Mouse (Mus musculus): ENCODE results near the gene Aunip.
"Not testable (repeated sequence)": the region's sequence is repeated elsewhere in the genome, so short reads cannot be mapped to it uniquely, and the experiment has no call there.

Gene Aunip

DNA sequence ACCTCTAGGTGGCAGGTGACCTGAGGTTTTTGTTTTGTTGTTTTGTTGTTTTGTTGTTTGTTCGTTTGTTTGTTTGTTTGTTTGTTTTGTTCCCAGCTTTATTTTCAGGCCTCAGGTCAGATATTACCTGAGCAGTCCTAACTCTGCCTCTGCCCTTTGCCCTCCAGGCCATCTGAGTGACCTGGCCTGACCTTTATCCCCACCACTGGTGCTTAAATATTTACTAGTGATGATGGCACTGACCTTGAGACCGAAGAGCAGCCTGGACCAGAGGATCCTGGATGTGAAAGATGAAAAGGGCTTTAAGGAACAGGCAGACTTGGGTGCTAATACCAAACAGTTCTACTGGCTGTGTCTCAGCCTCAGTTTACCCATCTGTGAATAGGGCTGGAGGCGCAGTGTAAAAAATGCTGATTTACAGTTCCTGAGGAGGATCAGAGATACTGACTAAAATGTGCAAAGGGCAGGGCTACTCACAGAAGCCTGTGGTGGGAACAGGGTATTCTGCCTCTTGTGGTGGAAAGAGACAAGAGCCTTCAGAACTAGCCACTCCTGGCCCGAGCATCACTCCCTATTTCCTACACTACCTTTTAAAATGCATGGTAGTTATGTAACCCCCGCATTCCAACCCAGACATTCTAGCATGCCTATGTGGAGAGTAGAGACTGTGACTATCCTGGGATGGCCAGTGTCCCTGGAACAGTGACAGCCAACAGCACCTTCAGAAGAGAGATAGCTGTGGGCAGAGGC, 25.5 kb upstream of the Aunip start:
- DNase-seq (ENCODE audit: low spot score in 2 of 2): no peak

DNA sequence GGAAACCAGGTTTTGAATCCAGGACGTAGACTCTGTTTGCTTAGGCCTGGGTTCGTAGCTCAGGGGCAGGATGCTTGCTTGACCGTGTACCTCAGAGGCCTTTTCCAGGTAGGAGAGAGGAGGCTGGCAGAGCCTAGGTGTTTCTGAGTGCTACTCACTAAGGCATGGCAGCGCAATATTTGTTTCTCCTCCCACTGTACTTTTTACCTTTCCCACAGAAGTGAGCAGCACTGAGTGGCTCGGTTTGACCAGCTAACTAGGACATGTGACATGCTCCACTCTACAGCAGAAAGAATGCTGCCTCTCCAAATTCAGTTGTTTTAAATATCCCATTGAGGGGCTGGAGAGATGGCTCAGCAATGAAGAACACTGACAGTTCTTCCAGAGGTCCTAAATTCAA, 22.6 kb upstream of the Aunip start:
- no peak for DNase-seq (ENCODE audit: low spot score in 2 of 2)

DNA sequence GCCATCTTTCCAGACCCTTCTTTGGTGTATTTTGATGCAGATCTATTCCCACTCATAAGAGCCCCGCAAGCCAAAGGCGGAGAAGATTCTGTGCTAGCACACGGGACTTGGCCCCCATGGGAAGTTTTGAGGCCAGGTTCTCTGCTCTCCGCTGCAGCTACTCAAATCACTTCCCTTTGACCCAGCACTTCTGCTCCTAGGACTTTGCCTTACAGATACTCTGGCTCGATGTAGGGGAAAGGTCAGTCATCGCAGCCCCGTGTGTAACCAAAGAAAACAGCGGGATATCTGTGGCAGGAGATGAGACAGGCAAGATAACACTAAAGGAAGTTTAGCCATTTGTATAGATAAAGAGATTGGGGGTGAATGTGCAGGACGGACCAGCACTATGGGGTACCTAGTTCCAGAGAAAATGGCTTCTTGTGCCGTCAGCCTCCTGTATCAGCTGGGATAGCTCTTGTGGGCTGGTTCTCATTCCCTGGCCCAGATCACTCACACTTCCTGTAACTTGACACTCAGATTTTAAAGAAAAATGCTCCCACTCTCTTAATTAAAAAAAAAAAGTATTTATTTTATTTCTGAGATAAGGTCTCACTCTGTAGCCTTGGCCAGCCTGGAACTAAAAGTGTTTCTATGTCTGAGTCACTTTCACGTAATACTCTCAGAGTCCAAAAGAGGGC, 20.7 kb upstream of the Aunip start:
- no peak for DNase-seq (ENCODE audit: low spot score in 2 of 2)

DNA sequence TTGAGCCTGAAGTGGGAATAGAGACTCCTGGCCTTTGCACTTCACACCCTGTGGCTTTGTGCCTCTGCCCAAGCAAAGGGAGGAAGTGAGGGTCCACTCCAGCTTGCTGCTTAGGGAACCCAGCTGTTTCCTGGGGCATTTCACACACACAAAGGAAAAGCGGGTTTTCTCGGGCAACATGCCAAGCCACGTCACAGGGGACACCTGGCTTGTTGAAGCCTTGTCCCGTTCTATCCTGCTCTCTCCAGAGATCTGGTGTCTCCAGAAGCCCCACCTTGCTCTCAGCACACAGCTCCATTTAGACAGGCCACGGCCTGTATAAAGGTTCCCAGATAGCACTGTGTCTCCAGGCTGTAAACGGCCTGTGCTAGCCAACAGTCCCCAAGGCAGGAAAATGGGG, 19.1 kb upstream of the Aunip start:
- DNase-seq (ENCODE audit: low spot score in 2 of 2): no peak

DNA sequence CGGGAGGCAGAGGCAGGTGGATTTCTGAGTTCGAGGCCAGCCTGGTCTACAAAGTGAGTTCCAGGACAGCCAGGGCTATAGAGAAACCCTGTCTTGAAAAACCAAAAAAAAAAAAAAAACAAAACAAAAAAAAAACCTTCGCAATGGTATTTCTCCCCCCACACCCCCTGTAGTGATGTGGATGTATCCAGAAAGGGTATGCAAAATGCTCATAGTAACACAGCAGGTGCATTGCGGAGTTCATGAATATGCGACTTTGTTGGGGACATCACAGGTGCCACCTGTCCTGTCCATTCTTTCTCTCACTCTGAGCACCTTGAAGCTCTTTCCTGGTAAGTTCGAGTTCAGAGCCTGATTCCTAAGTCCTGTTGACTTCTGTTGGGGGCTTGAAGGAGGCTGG, 16.6 kb upstream of the Aunip start:
- not testable (repeated sequence) for DNase-seq (ENCODE audit: low spot score in 2 of 2)

DNA sequence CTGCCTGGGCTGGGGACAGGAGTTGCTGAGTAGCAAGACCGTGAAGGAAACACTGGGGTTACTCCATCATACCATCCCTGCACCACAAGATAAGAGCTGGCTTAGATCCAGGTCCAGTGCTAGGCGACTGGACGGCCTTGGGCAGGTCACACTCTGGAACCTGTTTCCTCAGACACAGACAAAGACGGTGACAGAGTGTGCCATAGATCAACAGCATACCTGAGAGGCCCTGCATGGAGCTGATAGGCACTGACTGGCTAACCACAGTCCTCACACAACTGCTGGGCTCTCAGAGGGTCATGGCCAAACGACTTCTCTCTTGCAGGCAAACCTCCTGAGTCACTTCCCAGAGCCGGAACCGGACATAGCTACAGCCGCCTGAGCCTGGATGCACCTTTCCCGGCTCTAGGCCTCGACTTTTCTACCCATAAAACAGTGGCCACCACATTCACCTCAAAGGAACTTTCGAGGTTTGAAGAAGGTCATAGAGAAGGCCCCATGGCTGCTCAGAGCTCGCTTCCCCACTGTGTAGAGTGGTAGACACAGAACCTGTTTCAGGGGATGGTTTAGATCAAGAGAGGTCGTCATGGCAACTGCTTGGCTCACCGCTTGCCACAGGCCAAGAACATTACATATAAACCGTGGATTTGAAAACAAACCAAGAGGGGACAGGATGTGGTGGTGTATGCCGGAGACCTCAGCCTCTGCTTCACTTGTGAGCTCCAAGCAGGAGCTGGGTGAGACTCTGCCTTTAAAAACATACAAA, 15.8 kb upstream of the Aunip start:
- DNase-seq (ENCODE audit: low spot score in 2 of 2): no peak

DNA sequence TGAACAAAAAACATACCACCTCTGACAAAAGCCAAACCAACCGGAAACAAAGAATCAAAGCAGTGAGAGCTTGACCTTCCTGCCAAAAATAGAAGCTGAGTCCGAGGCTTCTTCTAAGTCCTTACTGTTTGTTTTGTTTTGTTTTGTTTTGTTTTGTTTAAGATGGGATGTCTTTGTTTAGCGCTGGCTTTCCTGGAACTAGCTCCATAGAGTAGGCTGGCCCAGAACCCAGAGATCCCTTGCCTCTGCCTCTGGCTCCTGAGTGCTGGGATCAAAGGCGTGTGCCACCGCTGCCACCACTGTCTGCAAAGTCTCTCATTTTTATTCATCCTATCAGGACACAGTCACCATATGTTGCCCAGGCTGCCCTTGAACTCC, 15.3 kb upstream of the Aunip start:
- no peak for DNase-seq (ENCODE audit: low spot score in 2 of 2)

DNA sequence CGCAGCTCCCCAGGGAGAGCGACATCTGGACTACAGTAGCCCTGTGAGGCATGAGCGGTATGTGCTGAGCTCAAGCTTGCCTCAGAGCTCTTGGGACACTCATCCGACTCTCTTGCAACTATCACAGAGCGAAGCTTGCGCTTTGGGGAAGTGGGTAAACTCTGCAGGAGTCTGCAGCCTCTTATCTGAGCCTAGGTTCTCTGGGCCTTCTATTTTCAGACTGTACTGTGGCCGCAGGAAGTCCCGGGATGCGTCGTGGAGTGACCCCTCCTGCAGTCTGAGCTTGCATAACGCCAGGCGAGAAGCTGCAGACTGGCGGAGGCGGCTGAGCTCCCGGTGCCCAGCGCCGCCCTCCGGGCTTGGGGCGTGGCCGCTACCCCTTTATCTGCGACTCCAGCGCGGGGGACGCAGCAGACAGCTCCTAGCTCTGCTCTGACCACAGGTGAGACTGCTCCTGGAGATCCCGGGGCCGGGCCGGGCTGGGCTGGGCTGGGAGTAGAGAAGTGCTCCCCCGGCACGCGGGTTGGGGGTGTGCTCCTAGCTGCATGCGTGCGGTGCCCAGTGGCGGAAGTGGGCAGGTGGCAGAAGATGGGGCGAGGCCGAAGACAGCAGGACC, 14.1 kb upstream of the Aunip start, which contains the start of gene Paqr7:
TSS of gene Paqr7 (plus strand) at position 103 of the 616 bp plus-strand sequence.
- DNase-seq (ENCODE audit: low spot score in 2 of 2): peak in 1 of 2 experiments; percentile 61

DNA sequence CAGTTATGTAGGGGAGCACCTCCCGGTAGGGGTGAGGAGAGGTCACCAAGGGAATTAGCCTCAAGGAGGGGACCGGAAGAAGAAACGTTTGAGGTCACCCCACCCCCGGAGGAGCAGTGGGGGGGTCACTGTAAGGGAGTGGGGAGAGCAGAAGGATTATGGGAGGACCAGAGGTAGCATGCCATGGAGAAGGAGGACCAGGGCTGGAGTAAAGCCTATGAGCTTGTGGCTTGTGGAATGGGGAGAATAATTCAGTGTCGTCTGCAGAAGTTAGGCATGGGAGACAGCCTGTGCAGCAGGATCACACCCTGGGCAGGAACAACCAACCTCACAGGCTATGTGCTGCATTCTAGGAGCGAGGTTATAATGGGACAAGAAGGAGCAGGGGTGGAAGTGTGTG, 13.6 kb upstream of the Aunip start:
- no peak for DNase-seq (ENCODE audit: low spot score in 2 of 2)

DNA sequence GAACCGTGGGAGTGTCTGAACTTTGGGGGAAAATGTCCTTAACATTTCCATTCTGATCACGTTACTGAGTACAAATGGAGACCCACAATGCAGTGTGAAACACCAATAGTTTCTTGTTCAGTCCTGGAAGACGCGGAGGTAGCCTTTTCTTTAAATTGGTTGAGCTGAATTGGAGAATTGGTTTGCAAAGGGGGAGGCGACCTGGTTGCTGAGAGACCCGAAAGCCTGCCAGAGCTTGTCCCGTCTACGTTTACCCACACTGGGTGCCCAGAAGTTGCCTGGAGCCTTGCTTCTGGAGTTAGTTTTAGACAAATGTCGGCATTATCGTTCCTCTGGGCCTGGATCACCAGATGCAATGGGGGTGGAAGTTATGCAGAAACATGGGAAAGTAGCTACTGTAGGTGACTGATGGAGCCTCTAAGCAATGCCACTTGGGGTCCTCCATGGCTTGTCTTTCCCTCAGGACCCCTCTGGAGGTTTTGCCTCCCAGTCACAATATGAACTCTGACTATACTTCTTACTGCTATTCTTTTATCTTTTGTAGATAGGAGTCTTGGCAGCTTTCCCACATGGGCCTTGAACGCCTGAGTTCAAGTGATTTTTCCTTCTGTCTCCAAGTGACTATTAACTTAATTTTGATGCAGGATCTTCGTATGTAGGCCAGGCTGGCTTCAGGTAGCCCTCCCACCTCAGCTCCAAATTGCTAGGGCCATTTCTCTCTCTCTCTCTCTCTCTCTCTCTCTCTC, 12.6 kb upstream of the Aunip start:
- DNase-seq (ENCODE audit: low spot score in 2 of 2): no peak

DNA sequence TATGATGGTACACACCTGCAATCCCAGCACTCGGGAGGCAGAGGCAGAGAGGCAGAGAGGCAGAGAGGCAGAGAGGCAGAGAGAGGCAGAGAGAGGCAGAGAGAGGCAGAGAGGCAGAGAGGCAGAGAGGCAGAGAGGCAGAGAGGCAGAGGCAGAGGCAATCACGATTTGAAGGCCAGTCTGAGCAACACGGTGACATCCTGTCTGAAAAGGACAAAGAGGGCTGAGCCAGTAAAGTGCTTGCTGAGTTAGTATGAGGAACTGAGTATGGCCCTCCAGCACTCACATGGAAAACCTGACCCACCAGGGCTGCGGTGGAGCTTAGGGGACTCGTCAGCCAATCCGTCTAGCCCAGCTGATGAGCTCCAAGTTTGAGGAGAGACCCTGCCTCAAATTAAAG, 11.8 kb upstream of the Aunip start:
- not testable (repeated sequence) for DNase-seq (ENCODE audit: low spot score in 2 of 2)

DNA sequence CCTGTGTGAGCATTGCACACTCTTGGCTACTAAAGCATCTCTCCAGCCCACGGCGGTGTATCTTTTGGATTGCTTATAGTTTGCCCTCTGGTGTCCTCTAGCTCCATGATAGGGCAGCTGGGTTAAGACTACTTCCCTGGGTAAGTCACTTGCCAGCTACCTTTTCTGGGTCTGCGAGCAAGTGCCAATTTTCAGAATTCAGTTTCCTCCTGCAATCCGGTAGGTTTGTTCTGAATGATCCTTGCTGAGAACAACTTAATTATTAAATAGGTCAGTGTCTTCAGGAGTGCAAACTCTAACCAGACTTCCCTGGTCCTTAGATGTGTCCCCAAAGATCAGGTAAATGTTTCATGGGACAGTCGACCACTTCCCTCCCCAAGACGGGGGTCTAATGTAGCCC, 9.7 kb upstream of the Aunip start:
- DNase-seq (ENCODE audit: low spot score in 2 of 2): no peak

DNA sequence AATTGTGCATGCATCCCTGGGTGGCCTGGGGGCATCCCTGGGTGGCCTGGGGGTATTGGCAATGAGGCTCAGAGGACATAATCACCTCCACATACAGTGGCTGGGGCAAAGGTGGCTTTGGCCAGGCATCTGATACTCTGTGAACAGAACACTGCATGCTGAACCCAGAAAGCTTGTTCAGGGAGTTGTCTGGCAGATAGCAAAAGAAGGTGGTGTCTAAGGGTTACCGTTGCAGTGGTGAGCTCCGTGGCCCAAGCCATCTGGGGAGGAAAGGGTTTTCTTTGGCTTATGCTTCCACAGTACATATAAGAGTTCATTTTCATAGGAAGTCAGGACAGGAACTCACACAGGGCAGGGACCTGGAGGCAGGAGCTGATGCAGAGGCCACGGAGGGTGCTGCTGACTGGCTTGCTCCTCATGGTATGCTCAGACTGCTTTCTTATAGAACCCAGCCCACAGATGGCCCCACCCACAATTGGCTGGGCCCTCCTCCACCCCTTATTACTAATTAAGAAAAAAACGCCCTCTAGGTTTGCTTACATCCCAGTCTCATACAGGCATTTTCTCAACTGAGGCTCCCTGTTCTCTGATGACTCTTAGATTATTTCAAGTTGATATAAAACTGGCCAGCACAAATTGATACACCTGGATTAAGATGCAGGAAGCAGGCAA, 7.0 kb upstream of the Aunip start:
- no peak for DNase-seq (ENCODE audit: low spot score in 2 of 2)

DNA sequence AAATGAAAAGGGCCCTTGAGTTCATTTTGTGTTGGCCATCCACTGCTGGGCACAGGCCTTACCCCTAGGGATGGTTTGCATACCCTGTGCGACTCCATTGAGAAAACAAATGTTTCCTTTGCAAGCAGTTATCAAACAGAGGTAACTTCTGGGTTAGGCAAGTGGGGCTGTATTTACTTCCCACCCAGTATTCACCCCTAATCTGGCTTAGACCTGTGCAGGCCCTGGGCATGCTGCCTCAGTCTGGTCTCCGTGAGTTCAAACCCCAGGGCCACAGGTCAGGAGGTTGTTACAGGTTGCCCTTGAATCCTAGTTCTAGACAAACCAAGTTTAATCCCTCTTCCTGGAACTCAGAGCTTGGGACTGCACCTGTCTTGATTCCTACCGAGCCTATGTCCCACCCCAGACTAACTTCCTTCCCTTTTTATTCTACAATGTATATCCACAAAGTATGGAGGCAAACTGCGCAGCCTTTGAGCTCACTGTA, 5.5 kb upstream of the Aunip start:
- no peak for DNase-seq (ENCODE audit: low spot score in 2 of 2)

DNA sequence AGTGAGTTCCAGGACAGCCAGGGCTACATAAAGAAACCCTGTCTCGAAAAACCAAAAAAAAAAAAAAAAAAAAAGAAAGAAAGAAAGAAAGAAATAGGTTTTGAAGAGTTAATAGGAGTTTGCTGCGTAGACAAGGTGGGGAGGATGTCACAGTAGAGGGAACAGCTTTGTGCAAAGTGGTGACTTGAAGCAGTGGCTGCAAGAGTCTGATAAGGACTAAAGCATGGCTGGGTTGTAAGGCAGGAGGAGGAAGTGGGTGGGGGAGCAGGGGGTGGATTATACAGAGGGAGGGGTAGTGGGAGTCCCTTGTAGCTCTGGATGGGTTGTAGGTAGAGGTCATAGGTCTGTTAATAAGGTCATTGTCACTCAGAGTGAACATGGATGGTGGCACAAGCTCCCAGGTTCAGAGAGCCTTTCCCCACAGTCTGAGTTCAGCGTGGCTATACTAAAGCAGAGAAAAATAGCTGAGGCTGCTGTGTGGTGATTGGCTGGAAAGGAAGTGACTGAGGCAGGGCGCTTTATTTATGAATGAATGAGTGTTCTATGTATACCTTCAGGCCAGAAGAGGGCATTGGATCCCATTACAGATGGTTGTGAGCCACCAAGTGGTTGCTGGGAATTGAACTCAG, 4.7 kb upstream of the Aunip start:
- DNase-seq (ENCODE audit: low spot score in 2 of 2): no peak

DNA sequence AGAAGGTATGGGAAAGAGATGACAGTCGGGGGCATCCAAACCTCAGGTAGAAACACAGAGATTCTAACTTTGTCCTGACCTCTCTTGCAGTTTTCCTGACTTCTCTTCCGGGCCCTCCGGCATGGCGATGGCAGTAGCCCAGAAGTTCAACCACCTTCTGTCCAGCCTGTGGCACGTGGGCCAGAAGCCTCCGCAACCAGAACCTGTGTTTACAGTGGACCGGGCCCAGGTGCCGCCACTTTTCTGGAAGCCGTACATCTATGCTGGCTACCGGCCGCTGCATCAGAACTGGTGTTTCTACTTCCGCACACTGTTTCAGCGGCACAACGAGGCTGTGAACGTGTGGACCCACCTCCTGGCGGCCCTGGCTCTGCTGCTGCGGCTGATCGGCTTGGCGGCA, 4.1 kb upstream of the Aunip start:
- no peak for DNase-seq (ENCODE audit: low spot score in 2 of 2)

DNA sequence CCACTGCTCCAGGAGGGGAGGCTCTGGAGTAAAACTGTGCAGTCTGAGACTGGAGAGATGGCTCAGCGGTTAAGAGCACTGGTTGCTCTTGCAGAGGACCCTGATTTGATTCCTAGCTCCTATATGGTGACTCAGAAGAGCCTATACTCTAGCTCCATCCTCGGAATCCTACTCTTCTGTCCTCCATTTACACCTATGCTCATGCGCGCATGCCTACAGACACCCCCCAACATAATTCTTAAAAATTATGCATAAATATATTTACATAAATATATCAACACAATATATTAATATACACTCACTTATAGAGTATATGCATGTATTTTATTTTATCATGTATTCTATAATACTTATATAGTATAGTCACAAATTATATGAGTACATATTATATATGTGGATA, 403 bp upstream of the Aunip start:
- DNase-seq (ENCODE audit: low spot score in 2 of 2): no peak

DNA sequence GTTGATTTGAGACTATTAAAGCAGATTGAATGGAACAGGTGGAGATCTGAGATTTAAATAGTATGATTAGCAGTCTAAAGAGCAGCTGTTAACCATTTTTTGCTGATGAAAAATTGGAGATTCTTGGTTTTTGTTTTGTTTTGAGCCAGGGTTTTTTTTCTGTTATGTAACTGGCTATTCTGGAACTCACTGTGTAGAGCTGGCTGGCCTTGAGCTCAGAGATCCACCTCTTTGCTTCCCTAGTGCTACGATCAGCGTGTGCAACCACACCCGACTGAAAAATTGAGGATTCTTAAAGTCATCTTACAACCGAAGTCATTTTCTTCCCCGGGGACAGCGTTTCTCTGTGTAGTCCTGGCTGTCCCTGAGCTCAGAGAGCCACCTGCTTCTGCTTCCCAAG, 931 bp downstream of the Aunip start:
- DNase-seq (ENCODE audit: low spot score in 2 of 2): no peak

DNA sequence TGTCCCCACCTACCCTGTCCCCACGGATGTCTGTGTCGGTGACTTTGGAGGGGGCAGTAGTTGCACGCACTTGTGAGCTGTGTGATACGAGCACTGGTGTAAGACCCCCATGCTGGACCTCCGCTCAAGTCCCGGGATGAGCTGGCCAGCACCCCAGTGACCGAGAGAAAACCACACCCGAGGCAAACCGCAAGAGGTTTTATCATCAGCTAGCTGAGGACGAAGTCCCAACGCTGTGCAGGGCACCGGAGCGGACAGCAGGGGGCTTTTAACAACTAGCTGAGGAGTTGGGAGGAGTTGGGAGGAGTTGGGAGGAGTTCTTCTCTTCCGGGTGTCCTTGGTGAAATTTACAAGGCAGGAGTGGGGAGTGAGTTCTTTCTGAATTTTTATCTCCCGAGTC, 2.0 kb downstream of the Aunip start:
- peak in 1 of 2 experiments; percentile 37 for DNase-seq (ENCODE audit: low spot score in 2 of 2)

DNA sequence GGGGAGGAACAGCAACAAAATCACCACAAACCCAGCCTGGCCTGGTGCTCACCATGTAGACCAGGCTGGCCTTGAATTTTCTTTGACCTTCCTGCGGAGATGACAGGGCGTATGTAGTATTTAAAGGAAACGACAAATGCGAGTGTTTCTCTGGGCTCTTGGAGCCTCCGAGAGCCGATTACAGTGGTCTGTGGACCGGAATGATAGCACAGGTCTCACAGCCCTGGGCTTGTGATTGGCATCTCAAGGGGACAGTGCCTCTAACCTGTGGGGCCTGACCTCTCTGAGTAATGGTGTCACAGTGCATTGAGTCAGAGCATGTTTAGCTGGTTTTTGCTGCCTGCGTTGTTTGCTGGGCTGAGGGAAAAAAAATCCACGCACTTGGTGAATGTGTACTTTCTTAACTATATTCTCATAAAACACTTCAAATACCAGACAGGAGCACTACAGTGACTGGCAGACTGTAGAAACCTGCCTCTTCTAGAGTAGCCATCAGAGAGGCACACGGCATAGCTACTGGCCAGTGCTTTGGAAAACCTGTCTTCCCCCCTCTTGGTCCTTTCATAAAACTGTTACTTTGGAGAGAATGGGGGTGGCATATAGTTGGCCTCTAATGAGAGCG, 3.6 kb downstream of the Aunip start:
- DNase-seq (ENCODE audit: low spot score in 2 of 2): no peak

Data from cerebellum, postnatal 4 days (tissue).